1 mouse cellular context compared by ENCODE assay signal in genomic region chr10:80756967-80757366, GRCm38 (mm10).
TF ChIP-seq lines count a peak whose summit lies in the region.

No protein-coding gene starts in this region.

TF ChIP-seq in ES-E14, 5 proteins besides CTCF, POLR2A, EP300 and RAD21:
- TF ChIP-seq CHD2 (IDR thresholded peaks at IDR 0.05; ENCODE audit: low read depth, low read length) (no peak), ZC3H11A (IDR thresholded peaks at IDR 0.05; ENCODE audit: borderline replicate concordance, low read depth, low read length) (no peak), ZNF384 (IDR thresholded peaks at IDR 0.05; ENCODE audit: low read depth, low read length) (no peak), HCFC1 (IDR thresholded peaks at IDR 0.05; ENCODE audit: borderline replicate concordance, insufficient read depth, low read length) (no peak), MAFK (IDR thresholded peaks at IDR 0.05; ENCODE audit: insufficient read depth, low read depth, low read length) (no peak)
